Mouse (Mus musculus): Measurements from ENCODE around the gene Rheb. TPM values are rescaled to one million over a fixed set of nuclear protein-coding genes. Genes with fewer than 3 reads are reported as not detected.
A peak's percentile ranks its signal among the peaks of the same experiment; 100 is the strongest.

The Rheb gene
- polyA plus RNA-seq, 1 experiment from 2014 or later: 198 TPM

DNA sequence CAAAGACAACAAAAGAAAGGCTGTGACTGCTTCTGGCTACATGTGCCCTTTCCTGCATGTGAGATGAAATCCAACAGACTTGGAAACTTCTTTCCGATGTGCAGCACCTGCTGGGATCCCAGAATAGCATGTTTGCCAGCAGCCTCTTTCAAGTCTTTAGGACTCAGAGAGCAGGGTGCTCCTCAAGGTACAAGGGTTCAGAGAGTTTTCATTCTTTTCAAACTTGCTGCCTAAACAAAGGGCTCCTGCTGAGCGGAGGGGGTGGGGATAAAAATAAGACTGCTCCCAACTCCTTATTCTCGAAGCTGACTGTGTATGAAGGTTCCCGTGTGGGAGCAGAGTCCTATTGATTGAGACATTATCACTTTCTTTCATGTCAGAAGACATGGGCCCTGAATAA lies 25.2 kb downstream of the Rheb start:
- no peak overlapping the region for H3K27ac ChIP-seq (ENCODE audit: low read depth)
- H3K36me3 ChIP-seq (ENCODE audit: control insufficient read depth, insufficient read depth, low read length): peaks cover 46% of the 10 kb centered on the region
- no peak for DNase-seq (ENCODE audit: low spot score)
- peaks cover 15% of the 10 kb centered on the region for H3K4me1 ChIP-seq (replicated peaks; ENCODE audit: control insufficient read depth, insufficient read depth, low read length)
- H3K9ac ChIP-seq (ENCODE audit: low read length): no peak overlapping the region
- H3K27me3 ChIP-seq (replicated peaks; ENCODE audit: control insufficient read depth, insufficient read depth, low read length): no peaks in the 10 kb centered on the region
- WGBS: 77% methylated on average over 4 of the region's 4 CpGs
- H3K9me3 ChIP-seq (ENCODE audit: control insufficient read depth, low read length): no peaks in the 10 kb centered on the region
- no peak overlapping the region for H3K4me3 ChIP-seq (ENCODE audit: low read depth, low read length)
- no peak overlapping the region for H3K4me2 ChIP-seq (ENCODE audit: low read length)
- no peak for ATAC-seq (replicated peaks; ENCODE audit: low FRiP score, low TSS enrichment, low read depth)

GRCm38 (mm10) chr5:24813946-24814345 lies 28.5 kb downstream of the Rheb start:
- 39% methylated on average over 3 of the region's 3 CpGs for WGBS
- Histone ChIP-seq H3K9ac (ENCODE audit: low read length) (no peak overlapping the region), H3K9me3 (ENCODE audit: control insufficient read depth, low read length) (no peaks in the 10 kb centered on the region), H3K4me3 (ENCODE audit: low read depth, low read length) (no peak overlapping the region), H3K4me2 (ENCODE audit: low read length) (no peak overlapping the region), H3K4me1 (replicated peaks; ENCODE audit: control insufficient read depth, insufficient read depth, low read length) (peaks cover 7% of the 10 kb centered on the region), H3K36me3 (ENCODE audit: control insufficient read depth, insufficient read depth, low read length) (peaks cover 73% of the 10 kb centered on the region), H3K27me3 (replicated peaks; ENCODE audit: control insufficient read depth, insufficient read depth, low read length) (no peaks in the 10 kb centered on the region), H3K27ac (ENCODE audit: low read depth) (peak overlapping the region; percentile 52; the same call in 1 of the 2 replicates)
- DNase-seq (ENCODE audit: low spot score) (no peak), ATAC-seq (replicated peaks; ENCODE audit: low FRiP score, low TSS enrichment, low read depth) (0 out of 2 replicates have a peak, but pooled peaks have one; percentile 19)

DNA sequence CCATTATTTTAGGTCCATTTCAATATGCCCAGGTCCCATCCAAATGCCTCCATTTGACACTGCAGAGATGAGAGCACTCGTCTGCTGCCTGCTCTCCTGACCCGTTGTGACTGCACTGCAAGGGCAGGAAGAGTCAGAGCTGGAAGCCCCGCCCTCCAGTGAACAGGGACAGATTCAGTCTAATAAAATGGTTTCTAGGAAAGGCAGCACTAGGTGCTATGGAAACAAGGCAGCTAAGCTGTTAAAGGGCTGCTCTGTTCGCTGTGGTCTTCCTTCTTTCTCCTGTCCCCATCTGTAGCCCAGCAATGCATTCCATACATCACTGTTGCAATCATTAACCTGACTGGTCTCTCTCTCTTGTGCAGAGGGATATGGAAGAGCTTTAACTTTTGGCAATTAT lies 29.4 kb downstream of the Rheb start:
- Histone ChIP-seq H3K9me3 (ENCODE audit: control insufficient read depth, low read length) (no peaks in the 10 kb centered on the region), H3K27ac (ENCODE audit: low read depth) (no peak overlapping the region), H3K4me1 (replicated peaks; ENCODE audit: control insufficient read depth, insufficient read depth, low read length) (peaks cover 7% of the 10 kb centered on the region), H3K27me3 (replicated peaks; ENCODE audit: control insufficient read depth, insufficient read depth, low read length) (no peaks in the 10 kb centered on the region), H3K4me2 (ENCODE audit: low read length) (no peak overlapping the region), H3K9ac (ENCODE audit: low read length) (no peak overlapping the region), H3K4me3 (ENCODE audit: low read depth, low read length) (no peak overlapping the region), H3K36me3 (ENCODE audit: control insufficient read depth, insufficient read depth, low read length) (peaks cover 81% of the 10 kb centered on the region)
- DNase-seq (ENCODE audit: low spot score): no peak
- no peak for ATAC-seq (replicated peaks; ENCODE audit: low FRiP score, low TSS enrichment, low read depth)
- WGBS: 50% methylated on average over 4 of the region's 4 CpGs

GRCm38 (mm10) chr5:24805222-24805621 lies 37.2 kb downstream of the Rheb start:
- H3K36me3 ChIP-seq (ENCODE audit: control insufficient read depth, insufficient read depth, low read length): peaks cover 79% of the 10 kb centered on the region
- H3K4me2 ChIP-seq (ENCODE audit: low read length): no peak overlapping the region
- H3K9me3 ChIP-seq (ENCODE audit: control insufficient read depth, low read length): no peaks in the 10 kb centered on the region
- no peak overlapping the region for H3K4me3 ChIP-seq (ENCODE audit: low read depth, low read length)
- H3K9ac ChIP-seq (ENCODE audit: low read length): no peak overlapping the region
- no peak overlapping the region for H3K27ac ChIP-seq (ENCODE audit: low read depth)
- 85% methylated on average over 6 of the region's 6 CpGs for WGBS
- DNase-seq (ENCODE audit: low spot score) (no peak), ATAC-seq (replicated peaks; ENCODE audit: low FRiP score, low TSS enrichment, low read depth) (no peak)
- no peaks in the 10 kb centered on the region for H3K4me1 ChIP-seq (replicated peaks; ENCODE audit: control insufficient read depth, insufficient read depth, low read length)
- H3K27me3 ChIP-seq (replicated peaks; ENCODE audit: control insufficient read depth, insufficient read depth, low read length): no peaks in the 10 kb centered on the region

- WGBS: 88% methylated on average over 8 of the region's 8 CpGs
- no peaks in the 10 kb centered on the region for H3K4me1 ChIP-seq (replicated peaks; ENCODE audit: control insufficient read depth, insufficient read depth, low read length)
- H3K4me3 ChIP-seq (ENCODE audit: low read depth, low read length): no peak overlapping the region
- DNase-seq (ENCODE audit: low spot score): no peak
- no peaks in the 10 kb centered on the region for H3K9me3 ChIP-seq (ENCODE audit: control insufficient read depth, low read length)
- no peak for ATAC-seq (replicated peaks; ENCODE audit: low FRiP score, low TSS enrichment, low read depth)
- H3K9ac ChIP-seq (ENCODE audit: low read length): no peak overlapping the region
- no peaks in the 10 kb centered on the region for H3K27me3 ChIP-seq (replicated peaks; ENCODE audit: control insufficient read depth, insufficient read depth, low read length)
- peaks cover 78% of the 10 kb centered on the region for H3K36me3 ChIP-seq (ENCODE audit: control insufficient read depth, insufficient read depth, low read length)
- H3K4me2 ChIP-seq (ENCODE audit: low read length): no peak overlapping the region
- no peak overlapping the region for H3K27ac ChIP-seq (ENCODE audit: low read depth)
Observed at GRCm38 (mm10) chr5:24804661-24805060, 37.8 kb downstream of the Rheb start.

- peaks cover 54% of the 10 kb centered on the region for H3K36me3 ChIP-seq (ENCODE audit: control insufficient read depth, insufficient read depth, low read length)
- no peak overlapping the region for H3K27ac ChIP-seq (ENCODE audit: low read depth)
- H3K4me1 ChIP-seq (replicated peaks; ENCODE audit: control insufficient read depth, insufficient read depth, low read length): no peaks in the 10 kb centered on the region
- no peaks in the 10 kb centered on the region for H3K27me3 ChIP-seq (replicated peaks; ENCODE audit: control insufficient read depth, insufficient read depth, low read length)
- DNase-seq (ENCODE audit: low spot score) (no peak), ATAC-seq (replicated peaks; ENCODE audit: low FRiP score, low TSS enrichment, low read depth) (no peak; the same call in 1 of the 2 replicates)
- H3K9ac ChIP-seq (ENCODE audit: low read length): no peak overlapping the region
- no peak overlapping the region for H3K4me2 ChIP-seq (ENCODE audit: low read length)
- no peak overlapping the region for H3K4me3 ChIP-seq (ENCODE audit: low read depth, low read length)
- H3K9me3 ChIP-seq (ENCODE audit: control insufficient read depth, low read length): no peaks in the 10 kb centered on the region
- WGBS: 46% methylated on average over 6 of the region's 6 CpGs
Observed at GRCm38 (mm10) chr5:24801841-24802624, 40.4 kb downstream of the Rheb start.

GRCm38 (mm10) chr5:24800416-24800815 lies 42.0 kb downstream of the Rheb start:
- H3K4me2 ChIP-seq (ENCODE audit: low read length): no peak overlapping the region
- H3K4me1 ChIP-seq (replicated peaks; ENCODE audit: control insufficient read depth, insufficient read depth, low read length): no peaks in the 10 kb centered on the region
- no peak overlapping the region for H3K9ac ChIP-seq (ENCODE audit: low read length)
- no peak for DNase-seq (ENCODE audit: low spot score)
- no peaks in the 10 kb centered on the region for H3K27me3 ChIP-seq (replicated peaks; ENCODE audit: control insufficient read depth, insufficient read depth, low read length)
- H3K9me3 ChIP-seq (ENCODE audit: control insufficient read depth, low read length): no peaks in the 10 kb centered on the region
- no peak overlapping the region for H3K4me3 ChIP-seq (ENCODE audit: low read depth, low read length)
- H3K27ac ChIP-seq (ENCODE audit: low read depth): no peak overlapping the region
- H3K36me3 ChIP-seq (ENCODE audit: control insufficient read depth, insufficient read depth, low read length): peaks cover 38% of the 10 kb centered on the region
- no peak for ATAC-seq (replicated peaks; ENCODE audit: low FRiP score, low TSS enrichment, low read depth)

- Histone ChIP-seq H3K4me3 (ENCODE audit: low read depth, low read length) (no peak overlapping the region), H3K9ac (ENCODE audit: low read length) (no peak overlapping the region), H3K4me2 (ENCODE audit: low read length) (no peak overlapping the region), H3K9me3 (ENCODE audit: control insufficient read depth, low read length) (no peaks in the 10 kb centered on the region), H3K4me1 (replicated peaks; ENCODE audit: control insufficient read depth, insufficient read depth, low read length) (no peaks in the 10 kb centered on the region), H3K27ac (ENCODE audit: low read depth) (no peak overlapping the region), H3K27me3 (replicated peaks; ENCODE audit: control insufficient read depth, insufficient read depth, low read length) (no peaks in the 10 kb centered on the region), H3K36me3 (ENCODE audit: control insufficient read depth, insufficient read depth, low read length) (peaks cover 20% of the 10 kb centered on the region)
- 66% methylated on average over 10 of the region's 10 CpGs for WGBS
- DNase-seq (ENCODE audit: low spot score) (no peak), ATAC-seq (replicated peaks; ENCODE audit: low FRiP score, low TSS enrichment, low read depth) (no peak)
Observed at GRCm38 (mm10) chr5:24798639-24799038, 43.8 kb downstream of the Rheb start.

DNA sequence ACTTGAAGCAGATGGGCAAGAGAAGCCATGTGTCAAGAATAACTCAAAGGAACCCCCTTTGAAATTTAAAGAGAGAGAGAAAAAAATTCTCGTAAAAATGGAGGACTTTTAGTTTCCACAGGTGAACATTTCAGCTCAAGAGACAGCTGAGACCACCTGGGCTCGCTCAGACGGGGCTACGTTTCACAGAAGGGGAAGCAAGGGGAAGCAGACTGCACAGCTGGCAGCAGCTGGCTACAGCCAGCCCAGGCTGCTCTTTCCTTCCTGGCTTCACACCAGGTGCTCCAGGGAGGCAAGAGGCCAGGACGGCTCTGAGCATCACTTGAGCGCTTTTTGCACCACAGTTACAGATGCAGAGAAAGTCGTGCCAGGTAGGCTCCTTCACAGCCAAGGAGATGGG lies 44.6 kb downstream of the Rheb start:
- WGBS: 39% methylated on average over 7 of the region's 7 CpGs
- no peak for DNase-seq (ENCODE audit: low spot score)
- Histone ChIP-seq H3K4me1 (replicated peaks; ENCODE audit: control insufficient read depth, insufficient read depth, low read length) (no peaks in the 10 kb centered on the region), H3K9me3 (ENCODE audit: control insufficient read depth, low read length) (no peaks in the 10 kb centered on the region), H3K4me2 (ENCODE audit: low read length) (no peak overlapping the region), H3K27ac (ENCODE audit: low read depth) (no peak overlapping the region), H3K27me3 (replicated peaks; ENCODE audit: control insufficient read depth, insufficient read depth, low read length) (no peaks in the 10 kb centered on the region), H3K4me3 (ENCODE audit: low read depth, low read length) (no peak overlapping the region), H3K9ac (ENCODE audit: low read length) (no peak overlapping the region), H3K36me3 (ENCODE audit: control insufficient read depth, insufficient read depth, low read length) (peaks cover 13% of the 10 kb centered on the region)
- ATAC-seq (replicated peaks; ENCODE audit: low FRiP score, low TSS enrichment, low read depth): no peak
